Mouse (Mus musculus): ENCODE data around the gene Fitm1.

DNA sequence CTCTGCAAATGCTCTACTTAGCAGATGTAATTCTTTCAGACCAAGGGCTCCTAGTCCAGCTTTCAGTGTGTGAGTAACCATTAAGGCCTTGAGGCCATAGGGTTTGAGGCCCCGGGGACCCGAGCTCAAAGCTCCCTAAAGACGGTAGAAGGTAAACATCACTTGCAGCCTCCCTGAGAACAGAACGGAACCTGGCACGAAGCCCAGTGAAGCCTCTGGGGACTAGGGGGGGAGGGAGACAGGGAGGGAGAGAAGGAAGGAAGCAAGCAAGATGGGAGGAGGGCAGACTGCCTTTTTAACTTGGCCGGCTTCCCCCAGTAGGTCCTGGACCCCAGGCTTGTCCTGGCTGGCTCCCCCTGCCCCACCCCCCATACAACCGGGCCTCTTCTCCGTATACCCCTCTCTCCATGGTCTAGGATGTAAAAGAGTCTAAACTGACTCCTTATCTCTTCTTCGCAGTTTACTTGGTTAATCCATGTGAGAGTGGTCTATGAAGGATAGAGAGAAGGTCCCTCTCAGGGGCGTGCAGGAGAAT is 34.6 kb upstream of the Fitm1 start:
- no peak for TF ChIP-seq CTCF (IDR thresholded peaks at IDR 0.05)
- TF ChIP-seq EP300 (IDR thresholded peaks at IDR 0.05) = no peak
